Mouse (Mus musculus) kidney, adult 2 months (tissue): ENCODE results near the gene Gm4858.

ENCODE experiments used
- CTCF ChIP-seq: fragments of 200-500 bp; conservative IDR thresholded peaks from 2 replicates; pipeline ENCODE4 v1.5.1; 2011; ENCODE audit warnings: low read depth, mild to moderate bottlenecking, control low read depth, low read length, moderate library complexity, mixed read lengths; ENCODE audit not compliant: insufficient read depth, insufficient read length
- POLR2A ChIP-seq: fragments of 200-500 bp; IDR thresholded peaks from one replicate; pipeline ENCODE4 v1.6.1; 2011; ENCODE audit warnings: low read depth, low read length, control low read depth

DNA sequence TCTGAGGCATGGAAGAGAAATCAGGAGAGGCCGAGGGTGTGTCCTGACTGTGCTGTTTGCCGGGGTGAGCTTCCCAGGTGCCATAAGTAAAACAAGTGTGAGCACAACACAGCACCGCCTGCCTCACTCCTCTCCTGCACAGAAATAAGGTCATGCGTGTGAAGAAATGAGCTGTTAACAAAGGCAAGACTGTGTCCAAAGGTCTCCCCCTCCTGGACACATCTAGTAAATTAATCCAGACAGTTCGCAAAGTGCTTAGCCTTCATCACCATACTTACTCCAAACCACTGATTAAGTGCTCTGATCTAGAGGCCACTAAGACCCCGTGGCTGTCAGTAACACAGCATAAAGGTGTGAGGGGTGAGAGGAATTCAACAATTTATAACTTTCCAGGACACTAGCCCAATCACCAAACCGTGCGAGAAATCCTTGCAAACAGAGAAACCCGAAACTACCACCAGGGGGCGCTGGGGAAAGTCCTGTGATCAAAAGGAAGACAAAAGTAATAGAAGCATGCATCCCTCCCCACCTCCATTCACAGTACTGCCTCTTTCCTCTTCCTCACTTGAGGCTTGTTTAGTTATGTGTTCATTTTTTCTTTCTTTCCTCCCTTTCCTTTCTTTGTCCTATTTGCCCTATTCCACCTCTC, 15.7 kb upstream of the Gm4858 start:
- TF ChIP-seq POLR2A (no peak), CTCF (0 out of 2 replicates have a peak, but pooled peaks have one; percentile 15)
